Mouse (Mus musculus) stomach, embryonic 14.5 days (tissue): ENCODE results near the gene Zfp385c. TPM values are rescaled to one million over a fixed set of nuclear protein-coding genes. Genes with fewer than 3 reads are reported as not detected.
A peak's percentile ranks its signal among the peaks of the same experiment; 100 is the strongest.
"Not testable (repeated sequence)": the region's sequence is repeated elsewhere in the genome, so short reads cannot be mapped to it uniquely, and the experiment has no call there.

Experiments used
- ATAC-seq: fragments of 200-750 bp; cut with Nextera tagmentation; 2 replicates; pipeline ENCODE4 v1.8.0; 2017; ENCODE audit warnings: low read depth, moderate TSS enrichment; ENCODE audit not compliant: insufficient number of reproducible peaks, insufficient read depth, low FRiP score
- H3K27ac ChIP-seq: fragments of 300-500 bp; sonication (generic); 2 replicates; pipeline ENCODE4 v1.5.1; 2014; ENCODE audit warnings: mild to moderate bottlenecking, low read length, moderate library complexity, mixed read lengths
- H3K27me3 ChIP-seq: fragments of 300-500 bp; sonication (generic); 2 replicates; pipeline ENCODE4 v1.6.1; 2014; ENCODE audit warnings: low read length, control low read depth, mixed read lengths; ENCODE audit not compliant: control insufficient read depth, insufficient read depth
- H3K36me3 ChIP-seq: fragments of 300-500 bp; sonication (generic); 2 replicates; pipeline ENCODE4 v1.6.1; 2014; ENCODE audit warnings: mild to moderate bottlenecking, control low read depth, low read length, moderate library complexity, mixed read lengths; ENCODE audit not compliant: control insufficient read depth, insufficient read depth
- H3K4me1 ChIP-seq: fragments of 300-500 bp; sonication (generic); 2 replicates; pipeline ENCODE4 v1.6.1; 2014; ENCODE audit warnings: low read length, control low read depth, mixed read lengths; ENCODE audit not compliant: control insufficient read depth, insufficient read depth
- H3K4me2 ChIP-seq: fragments of 300-500 bp; sonication (generic); replicated peaks from 2 replicates; pipeline ENCODE4 v1.6.1; 2014; ENCODE audit warnings: low read depth, low read length, control low read depth
- H3K4me3 ChIP-seq: fragments of 300-500 bp; sonication (generic); 2 replicates; pipeline ENCODE4 v1.5.1; 2014; ENCODE audit warnings: low read depth, low read length, control low read depth
- H3K9ac ChIP-seq: fragments of 300-500 bp; sonication (generic); replicated peaks from 2 replicates; pipeline ENCODE4 v1.6.1; 2014; ENCODE audit warnings: low read depth, mild to moderate bottlenecking, control low read depth, low read length, moderate library complexity, mixed read lengths
- H3K9me3 ChIP-seq: fragments of 300-500 bp; sonication (generic); 2 replicates; pipeline ENCODE4 v1.6.1; 2016; ENCODE audit warnings: low read depth, low read length, control low read depth; ENCODE audit not compliant: control insufficient read depth
- WGBS: fragments of 180-500 bp; shearing (Covaris S2); extraction: QIAGEN DNeasy Blood & Tissue Kit; methylation state at CpG from one replicate; pipeline ENCODE4 v1.1.7; 2014; 5-methylcytosine and 5-hydroxymethylcytosine counted together
- polyA plus RNA-seq: library from polyadenylated mRNA; unstranded; fragments of >200 nt; fragmentation: Nextera tagmentation; extraction: Ambion mirVana; gene quantifications from 2 replicates; pipeline ENCODE4 v1.2.1, GENCODE M21; 2014

Zfp385c gene
- polyA plus RNA-seq, 1 experiment from 2014 or later = not detected

- no peaks in the 10 kb centered on the region for H3K27me3 ChIP-seq
These were observed 66.2 kb downstream of the Zfp385c start for GRCm38 (mm10) chr11:100625754-100626700.

GRCm38 (mm10) chr11:100623867-100624266, 68.4 kb downstream of the Zfp385c start:
- Histone ChIP-seq H3K9ac (no peak overlapping the region; the same call in 1 of the 2 replicates), H3K27ac (peak overlapping the region; percentile 46; the same call in 1 of the 2 replicates), H3K36me3 (peaks cover 19% of the 10 kb centered on the region; the same call in 1 of the 2 replicates), H3K9me3 (no peaks in the 10 kb centered on the region), H3K4me2 (peak overlapping the region; percentile 56), H3K27me3 (no peaks in the 10 kb centered on the region), H3K4me3 (peak overlapping the region; percentile 64; the same call in 1 of the 2 replicates), H3K4me1 (peaks cover 9% of the 10 kb centered on the region; the same call in 1 of the 2 replicates)
- no peak for ATAC-seq
- WGBS = 36% methylated on average over 5 of the region's 5 CpGs

More at GRCm38 (mm10) chr11:100625754-100626700, 66.2 kb downstream of the Zfp385c start:
- H3K27ac ChIP-seq = no peak overlapping the region
- ATAC-seq = no peak
- H3K4me3 ChIP-seq = no peak overlapping the region
- H3K4me1 ChIP-seq = peaks cover 9% of the 10 kb centered on the region; the same call in 1 of the 2 replicates
- 89% methylated on average over 23 of the region's 23 CpGs for WGBS
- no peaks in the 10 kb centered on the region for H3K9me3 ChIP-seq
- H3K36me3 ChIP-seq = peaks cover 19% of the 10 kb centered on the region; the same call in 1 of the 2 replicates
- no peak overlapping the region for H3K4me2 ChIP-seq
- H3K9ac ChIP-seq = no peak overlapping the region

GRCm38 (mm10) chr11:100622714-100623113, 69.5 kb downstream of the Zfp385c start:
- under 1% methylated on average over 24 of the region's 24 CpGs for WGBS
- Histone ChIP-seq H3K27me3 (no peaks in the 10 kb centered on the region), H3K9me3 (no peaks in the 10 kb centered on the region), H3K4me2 (peak overlapping the region; percentile 56), H3K36me3 (peaks cover 19% of the 10 kb centered on the region; the same call in 1 of the 2 replicates), H3K27ac (peak overlapping the region; percentile 72; the same call in 1 of the 2 replicates), H3K4me1 (peaks cover 16% of the 10 kb centered on the region), H3K4me3 (peak overlapping the region; percentile 64), H3K9ac (peak overlapping the region; percentile 66)
- peak; percentile 76 for ATAC-seq

GRCm38 (mm10) chr11:100619982-100620381, 72.3 kb downstream of the Zfp385c start, which contains the start of gene Dnajc7:
TSS of gene Dnajc7 (minus strand) at chr11:100620168.
- H3K4me2 ChIP-seq = peak within 1 kb of the TSS; percentile 87
- H3K27me3 ChIP-seq = no peaks in the 10 kb centered on the region
- peak within 1 kb of the TSS; percentile 94 for H3K27ac ChIP-seq
- peaks cover 7% of the 10 kb centered on the region; the same call in 1 of the 2 replicates for H3K36me3 ChIP-seq
- H3K4me1 ChIP-seq = peaks cover 17% of the 10 kb centered on the region
- H3K9ac ChIP-seq = peak within 1 kb of the TSS; percentile 89
- H3K9me3 ChIP-seq = no peaks in the 10 kb centered on the region
- peak within 1 kb of the TSS; percentile 99 for H3K4me3 ChIP-seq
- ATAC-seq = no peak
- 5% methylated on average over 11 of the region's 11 CpGs for WGBS

GRCm38 (mm10) chr11:100619485-100619975, 72.7 kb downstream of the Zfp385c start:
- 0% methylated on average over 40 of the region's 40 CpGs for WGBS
- Histone ChIP-seq H3K9me3 (no peaks in the 10 kb centered on the region), H3K9ac (peak overlapping the region; percentile 89), H3K27me3 (no peaks in the 10 kb centered on the region), H3K4me1 (peaks cover 17% of the 10 kb centered on the region), H3K4me3 (peak overlapping the region; percentile 99), H3K4me2 (peak overlapping the region; percentile 87), H3K36me3 (peaks cover 4% of the 10 kb centered on the region; the same call in 1 of the 2 replicates), H3K27ac (peak overlapping the region; percentile 94)
- ATAC-seq = peak; percentile 95

GRCm38 (mm10) chr11:100618761-100619484, 73.3 kb downstream of the Zfp385c start, which contains the start of gene Nkiras2:
TSS of gene Nkiras2 (plus strand) at chr11:100619244.
- ATAC-seq = peak; percentile 30; the same call in 1 of the 2 replicates
- Histone ChIP-seq H3K4me3 (peak within 1 kb of the TSS; percentile 99), H3K36me3 (no peaks in the 10 kb centered on the region; the same call in 1 of the 2 replicates), H3K4me1 (peaks cover 12% of the 10 kb centered on the region), H3K9ac (peak within 1 kb of the TSS; percentile 89), H3K27ac (peak within 1 kb of the TSS; percentile 94), H3K27me3 (no peaks in the 10 kb centered on the region), H3K4me2 (peak within 1 kb of the TSS; percentile 87), H3K9me3 (no peaks in the 10 kb centered on the region)
- 1% methylated on average over 36 of the region's 36 CpGs for WGBS

GRCm38 (mm10) chr11:100617480-100617879, 74.8 kb downstream of the Zfp385c start:
- H3K27ac ChIP-seq = no peak overlapping the region; the same call in 1 of the 2 replicates
- WGBS = 69% methylated on average over 4 of the region's 4 CpGs
- no peaks in the 10 kb centered on the region for H3K9me3 ChIP-seq
- no peak overlapping the region for H3K9ac ChIP-seq
- peaks cover 8% of the 10 kb centered on the region for H3K4me1 ChIP-seq
- peak overlapping the region; percentile 87 for H3K4me2 ChIP-seq
- no peak overlapping the region for H3K4me3 ChIP-seq
- no peaks in the 10 kb centered on the region for H3K27me3 ChIP-seq
- H3K36me3 ChIP-seq = no peaks in the 10 kb centered on the region; the same call in 1 of the 2 replicates
- no peak for ATAC-seq

- not testable (repeated sequence) for H3K36me3 ChIP-seq, H3K27ac ChIP-seq, H3K27me3 ChIP-seq, H3K9me3 ChIP-seq, H3K4me1 ChIP-seq, H3K9ac ChIP-seq, H3K4me2 ChIP-seq, H3K4me3 ChIP-seq, ATAC-seq
- 89% methylated on average over 7 of the region's 7 CpGs for WGBS
These were observed 75.4 kb downstream of the Zfp385c start for GRCm38 (mm10) chr11:100616836-100617235.
